Mouse (Mus musculus) forebrain, embryonic 14.5 days (tissue): Measurements from ENCODE around the gene Traf3ip1. TPM values are rescaled to one million over a fixed set of nuclear protein-coding genes. Genes with fewer than 3 reads are reported as not detected.
A peak's percentile ranks its signal among the peaks of the same experiment; 100 is the strongest.

Source experiments
- ATAC-seq: fragments of 200-750 bp; cut with Nextera tagmentation; 2 replicates; pipeline ENCODE4 v1.8.0; 2017; ENCODE audit warnings: mild to moderate bottlenecking, moderate library complexity
- DNase-seq: peaks from one replicate; pipeline ENCODE4 v3.0.0-alpha.2; 2015; ENCODE audit warnings: low spot score
- H3K27ac ChIP-seq: fragments of 300-500 bp; sonication (generic); 2 replicates; pipeline ENCODE4 v1.5.1; 2014; ENCODE audit warnings: low read depth, mild to moderate bottlenecking, control low read depth, low read length, moderate library complexity
- H3K27me3 ChIP-seq: fragments of 300-500 bp; sonication (generic); replicated peaks from 2 replicates; pipeline ENCODE4 v1.6.1; 2014; ENCODE audit warnings: low read length, control low read depth, mixed read lengths; ENCODE audit not compliant: control insufficient read depth, insufficient read depth
- H3K36me3 ChIP-seq: fragments of 300-500 bp; sonication (generic); 2 replicates; pipeline ENCODE4 v1.6.1; 2014; ENCODE audit warnings: low read length, control low read depth; ENCODE audit not compliant: control insufficient read depth, insufficient read depth
- H3K4me1 ChIP-seq: fragments of 300-500 bp; sonication (generic); 2 replicates; pipeline ENCODE4 v1.6.1; 2014; ENCODE audit warnings: antibody characterized with exemption, low read length, control low read depth; ENCODE audit not compliant: control insufficient read depth, insufficient read depth
- H3K4me2 ChIP-seq: fragments of 300-500 bp; sonication (generic); 2 replicates; pipeline ENCODE4 v1.6.1; 2014; ENCODE audit warnings: mild to moderate bottlenecking, control low read depth, low read length
- H3K4me3 ChIP-seq: fragments of 300-500 bp; sonication (generic); 2 replicates; pipeline ENCODE4 v1.5.1; 2014; ENCODE audit warnings: low read depth, low read length, control low read depth
- H3K9ac ChIP-seq: fragments of 300-500 bp; sonication (generic); 2 replicates; pipeline ENCODE4 v1.6.1; 2014; ENCODE audit warnings: mild to moderate bottlenecking, low read length, control low read depth, moderate library complexity
- H3K9me3 ChIP-seq: fragments of 300-500 bp; sonication (generic); replicated peaks from 2 replicates; pipeline ENCODE4 v1.6.1; 2016; ENCODE audit warnings: low read length, control low read depth, mixed read lengths; ENCODE audit not compliant: control insufficient read depth
- WGBS: fragments of 180-500 bp; shearing (Covaris S2); extraction: QIAGEN DNeasy Blood & Tissue Kit; methylation state at CpG from one replicate; pipeline ENCODE4 v1.1.7; 2014; 5-methylcytosine and 5-hydroxymethylcytosine counted together
- polyA plus RNA-seq: library from polyadenylated mRNA; unstranded; fragments of >200 nt; fragmentation: Nextera tagmentation; extraction: Ambion mirVana; gene quantifications from 2 replicates; pipeline ENCODE4 v1.2.1, GENCODE M21; 2014

The Traf3ip1 gene
- polyA plus RNA-seq, 1 experiment from 2014 or later: 6.5 TPM

GRCm38 (mm10) chr1:91567269-91567668 is 72.8 kb downstream of the Traf3ip1 start:
- no peak overlapping the region for H3K4me2 ChIP-seq
- ATAC-seq: no peak
- WGBS: 76% methylated on average over 2 of the region's 2 CpGs
- no peak overlapping the region for H3K9ac ChIP-seq
- H3K27me3 ChIP-seq: no peaks in the 10 kb centered on the region
- H3K4me3 ChIP-seq: no peak overlapping the region
- no peaks in the 10 kb centered on the region for H3K36me3 ChIP-seq
- no peak for DNase-seq
- no peaks in the 10 kb centered on the region for H3K4me1 ChIP-seq
- H3K27ac ChIP-seq: no peak overlapping the region
- no peaks in the 10 kb centered on the region for H3K9me3 ChIP-seq

- Histone ChIP-seq H3K4me2 (no peak overlapping the region), H3K27me3 (no peaks in the 10 kb centered on the region), H3K4me1 (no peaks in the 10 kb centered on the region), H3K27ac (no peak overlapping the region), H3K9ac (no peak overlapping the region), H3K36me3 (no peaks in the 10 kb centered on the region), H3K4me3 (no peak overlapping the region), H3K9me3 (no peaks in the 10 kb centered on the region)
- ATAC-seq (no peak), DNase-seq (no peak)
- 83% methylated on average over 10 of the region's 10 CpGs for WGBS
Measured at GRCm38 (mm10) chr1:91572458-91572857, 78.0 kb downstream of the Traf3ip1 start.

DNA sequence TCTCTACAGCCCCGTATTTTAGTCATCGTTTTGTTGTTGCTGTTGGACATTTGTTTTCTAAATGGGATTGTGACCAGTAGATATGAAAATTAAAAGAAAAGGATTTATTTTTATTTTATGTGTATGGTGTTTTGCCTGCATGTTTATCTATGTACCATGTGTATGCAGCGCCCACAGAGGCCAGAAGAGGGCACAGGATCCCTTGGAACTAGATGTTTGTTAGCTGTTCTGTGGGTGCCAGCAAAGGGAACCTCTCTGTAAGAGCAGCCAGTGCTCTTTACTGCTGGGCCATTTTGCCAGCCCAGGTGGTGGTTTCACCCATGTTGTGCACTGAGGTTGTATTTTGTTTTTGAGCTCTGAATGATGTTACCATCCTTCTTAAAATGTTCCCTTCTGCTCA is 79.8 kb downstream of the Traf3ip1 start:
- WGBS: 67% methylated on average over 3 of the region's 3 CpGs
- Histone ChIP-seq H3K9me3 (no peaks in the 10 kb centered on the region), H3K36me3 (no peaks in the 10 kb centered on the region), H3K27me3 (no peaks in the 10 kb centered on the region), H3K9ac (no peak overlapping the region), H3K4me2 (no peak overlapping the region), H3K4me3 (no peak overlapping the region), H3K4me1 (no peaks in the 10 kb centered on the region), H3K27ac (no peak overlapping the region)
- DNase-seq (peak; percentile 75), ATAC-seq (no peak)

GRCm38 (mm10) chr1:91577883-91578517 is 83.6 kb downstream of the Traf3ip1 start:
- Histone ChIP-seq H3K4me3 (no peak overlapping the region), H3K4me2 (no peak overlapping the region), H3K4me1 (no peaks in the 10 kb centered on the region), H3K36me3 (no peaks in the 10 kb centered on the region), H3K9me3 (no peaks in the 10 kb centered on the region), H3K9ac (no peak overlapping the region), H3K27ac (no peak overlapping the region), H3K27me3 (no peaks in the 10 kb centered on the region)
- ATAC-seq (no peak), DNase-seq (no peak)
- WGBS: 85% methylated on average over 7 of the region's 7 CpGs

Other genes starting within 250 kb of the Traf3ip1 start
- gene Ube2f, start 244.3 kb upstream of the Traf3ip1 start, polyA plus RNA-seq: 73.0 and 78.8 TPM in 2 replicates
- gene Scly, start 196.3 kb upstream of the Traf3ip1 start, polyA plus RNA-seq: 6.3 and 7.3 TPM in 2 replicates
- gene Espnl, start 172.6 kb upstream of the Traf3ip1 start, polyA plus RNA-seq: 0.08 and 0.09 TPM in 2 replicates
- 0.05 and 0.06 TPM in 2 replicates for gene Klhl30, start 143.6 kb upstream of the Traf3ip1 start, polyA plus RNA-seq
- 0.12 and 0.27 TPM in 2 replicates for gene Erfe, start 128.2 kb upstream of the Traf3ip1 start, polyA plus RNA-seq
- 151 and 162 TPM in 2 replicates for gene Ilkap, start 95.8 kb upstream of the Traf3ip1 start, polyA plus RNA-seq
- 217 and 240 TPM in 2 replicates for gene Hes6, start 80.6 kb upstream of the Traf3ip1 start, polyA plus RNA-seq
- gene Per2, start 35.3 kb upstream of the Traf3ip1 start, polyA plus RNA-seq: 2.6 and 4.5 TPM in 2 replicates
- 11.3 and 14.7 TPM in 2 replicates for gene Asb1, start 45.9 kb downstream of the Traf3ip1 start, polyA plus RNA-seq